Mouse (Mus musculus) cerebellum, adult 18-20 months (tissue): Measurements from ENCODE around the gene 6030468B19Rik.
"Not testable (repeated sequence)": the region's sequence is repeated elsewhere in the genome, so short reads cannot be mapped to it uniquely, and the experiment has no call there.

Experiments
- DNase-seq, 2 experiments: peaks; one replicate each; pipeline ENCODE4 v3.0.0; 2021

Gene 6030468B19Rik

DNA sequence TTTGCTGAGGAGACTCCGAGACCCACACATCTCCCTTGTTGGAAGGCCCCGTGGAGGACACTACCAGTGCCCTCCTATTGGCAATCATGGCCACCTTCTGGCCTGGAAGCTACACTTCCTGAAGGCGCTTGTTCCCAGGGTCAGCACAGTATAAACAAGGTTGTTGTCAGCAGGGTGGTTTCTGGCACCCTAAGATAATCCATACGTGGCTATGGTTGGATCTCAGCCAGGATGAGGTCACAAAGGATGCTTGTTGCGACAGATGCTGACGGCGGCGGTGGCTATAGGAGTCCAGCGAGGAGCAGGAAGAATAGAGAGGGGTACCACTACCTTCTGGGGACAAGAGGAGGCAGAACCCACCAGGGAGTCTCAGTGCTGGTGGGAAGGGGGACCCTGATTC lies 32.9 kb downstream of the 6030468B19Rik start:
- no peak for DNase-seq

DNA sequence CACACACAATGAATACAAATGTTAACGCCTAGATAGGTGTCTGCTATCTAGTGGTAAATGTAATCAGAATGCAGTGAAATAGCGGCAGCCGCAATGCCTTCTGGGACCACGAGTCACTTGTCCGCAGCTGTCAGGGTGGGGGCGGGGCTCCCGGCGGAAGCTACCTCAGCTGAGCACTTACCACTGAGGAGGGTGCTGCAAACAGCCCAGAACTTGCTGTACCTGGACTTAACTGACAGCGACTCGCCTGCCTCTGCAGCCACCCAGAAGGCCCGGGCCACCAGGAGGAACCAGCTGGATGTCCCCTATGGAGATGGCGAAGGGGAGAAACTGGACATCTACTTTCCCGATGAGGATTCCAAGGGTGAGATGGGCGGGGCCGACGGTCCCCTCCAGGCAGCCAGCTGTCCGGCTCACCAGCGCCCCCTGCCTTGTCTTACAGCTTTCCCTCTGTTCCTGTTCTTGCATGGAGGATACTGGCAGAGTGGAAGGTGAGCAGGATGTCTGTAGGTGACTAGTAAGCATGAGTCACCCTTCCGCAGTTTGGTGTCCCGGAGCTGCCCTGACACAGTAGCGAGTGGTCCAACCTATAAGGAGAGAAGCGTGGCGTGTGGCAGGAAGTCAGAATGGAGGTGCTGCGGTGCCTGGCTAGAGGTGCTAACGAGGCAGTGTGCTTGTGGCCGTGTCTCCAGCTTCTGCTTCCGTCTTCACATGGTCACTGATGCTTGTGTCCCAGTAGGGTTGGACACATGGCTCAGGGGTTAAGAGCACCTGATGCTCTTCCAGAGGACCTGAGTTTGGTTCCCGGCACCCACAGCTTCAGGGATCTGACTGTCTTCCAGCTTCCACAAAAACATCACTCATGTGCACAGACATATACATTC lies 34.9 kb downstream of the 6030468B19Rik start:
- DNase-seq: peak; percentile 50 to 61

GRCm38 (mm10) chr11:117833509-117833908 lies 36.0 kb downstream of the 6030468B19Rik start:
- DNase-seq: not testable (repeated sequence)

GRCm38 (mm10) chr11:117834086-117834485 lies 36.6 kb downstream of the 6030468B19Rik start:
- no peak for DNase-seq

DNA sequence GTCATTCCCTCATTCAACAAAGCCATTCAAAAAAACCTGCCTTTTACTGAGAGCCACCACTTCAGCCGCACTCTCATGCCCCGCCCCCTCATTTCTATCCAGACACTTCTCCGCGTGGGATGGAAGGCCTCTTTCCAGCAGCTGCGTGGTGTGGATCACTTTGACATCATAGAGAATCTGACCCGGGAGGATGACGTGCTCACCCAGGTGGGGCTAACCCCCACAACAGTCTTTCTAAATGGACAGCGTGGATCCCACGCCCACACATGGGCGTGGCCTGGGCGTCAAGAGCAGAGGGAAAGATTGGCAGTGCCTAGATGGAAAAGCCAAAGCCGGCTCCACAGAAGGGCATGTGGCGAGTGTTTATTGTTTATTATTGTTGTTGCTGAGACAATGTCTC lies 38.8 kb downstream of the 6030468B19Rik start:
- DNase-seq: no peak

DNA sequence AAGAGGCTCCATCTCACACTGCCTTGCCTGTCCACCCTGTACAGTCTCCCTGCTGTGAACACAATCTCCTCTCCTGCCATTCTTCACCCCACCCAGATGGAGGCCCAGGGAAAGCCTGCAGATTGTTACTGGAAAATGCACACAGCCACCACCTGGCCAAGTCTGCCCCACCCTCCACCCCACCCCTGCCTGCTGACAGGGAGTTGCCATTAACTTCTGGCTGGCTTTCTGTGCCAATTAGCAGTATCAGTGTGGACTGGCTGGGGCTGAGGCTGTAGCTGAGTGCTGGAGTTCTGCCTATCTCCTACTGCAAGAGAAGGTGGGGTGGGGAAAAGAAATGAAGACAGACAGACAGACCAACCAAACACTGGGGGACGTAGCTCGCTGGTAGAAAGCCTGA lies 41.1 kb downstream of the 6030468B19Rik start:
- no peak for DNase-seq

GRCm38 (mm10) chr11:117839021-117839420 lies 41.6 kb downstream of the 6030468B19Rik start:
- DNase-seq: no peak

DNA sequence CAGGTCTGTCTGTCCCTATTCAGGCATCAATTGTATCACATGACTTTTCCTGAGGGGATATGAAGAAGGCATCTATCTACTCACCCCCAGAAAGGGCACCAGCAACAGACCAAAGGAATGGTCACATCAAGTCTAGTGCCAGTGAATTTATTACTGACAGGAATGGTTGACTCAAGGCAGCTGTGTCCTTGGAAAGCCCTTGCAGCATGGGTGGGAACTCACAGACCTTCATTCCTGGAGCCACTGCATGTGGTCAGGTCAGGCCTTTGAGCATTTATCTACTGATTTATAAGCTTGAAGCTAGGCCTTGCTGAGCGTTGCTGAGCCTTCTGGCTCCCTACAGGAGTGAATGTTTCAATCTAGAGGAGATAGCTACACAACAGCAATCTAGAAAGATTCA lies 43.5 kb downstream of the 6030468B19Rik start:
- no peak for DNase-seq

DNA sequence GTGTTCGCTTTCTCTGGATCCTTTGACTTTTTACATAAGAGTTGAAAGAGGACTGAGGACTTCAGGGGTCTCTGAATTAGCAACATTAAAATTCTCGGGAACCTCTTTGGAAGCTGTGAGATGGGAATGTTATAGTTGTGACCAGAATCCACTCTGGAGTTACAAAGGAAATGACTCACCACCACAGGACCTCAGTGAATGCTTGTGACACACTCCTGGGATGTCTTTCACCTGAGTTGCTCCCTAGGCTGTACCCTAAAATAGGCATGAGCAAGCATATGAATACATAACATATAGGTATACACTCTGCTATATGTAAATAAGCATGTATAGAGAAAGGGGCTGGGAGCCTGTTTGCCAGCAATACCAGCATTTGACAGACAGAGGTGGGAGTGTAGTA lies 46.0 kb downstream of the 6030468B19Rik start:
- no peak for DNase-seq

- DNase-seq: no peak
Observed at GRCm38 (mm10) chr11:117844997-117845396, 47.5 kb downstream of the 6030468B19Rik start.

DNA sequence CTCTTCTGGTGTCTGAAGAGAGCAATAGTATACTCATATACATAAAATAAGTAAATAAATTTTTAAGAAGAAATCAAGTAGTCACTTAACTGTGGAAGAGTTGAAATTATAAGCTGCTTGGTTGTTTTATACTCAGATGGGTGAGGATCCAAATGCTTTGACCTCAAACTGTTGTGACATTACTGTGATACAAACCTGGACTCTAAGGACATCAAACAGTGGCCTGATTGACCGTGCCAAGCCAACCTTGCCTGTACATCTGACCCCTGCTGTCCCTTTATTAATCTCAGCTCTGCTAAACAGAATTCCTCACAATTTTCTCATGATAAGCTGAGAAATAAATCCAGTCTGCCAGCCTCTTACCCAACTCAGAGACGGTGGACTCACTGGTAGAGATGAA lies 48.2 kb downstream of the 6030468B19Rik start:
- DNase-seq: no peak

- DNase-seq: no peak
Observed at GRCm38 (mm10) chr11:117846640-117847039, 49.2 kb downstream of the 6030468B19Rik start.

DNA sequence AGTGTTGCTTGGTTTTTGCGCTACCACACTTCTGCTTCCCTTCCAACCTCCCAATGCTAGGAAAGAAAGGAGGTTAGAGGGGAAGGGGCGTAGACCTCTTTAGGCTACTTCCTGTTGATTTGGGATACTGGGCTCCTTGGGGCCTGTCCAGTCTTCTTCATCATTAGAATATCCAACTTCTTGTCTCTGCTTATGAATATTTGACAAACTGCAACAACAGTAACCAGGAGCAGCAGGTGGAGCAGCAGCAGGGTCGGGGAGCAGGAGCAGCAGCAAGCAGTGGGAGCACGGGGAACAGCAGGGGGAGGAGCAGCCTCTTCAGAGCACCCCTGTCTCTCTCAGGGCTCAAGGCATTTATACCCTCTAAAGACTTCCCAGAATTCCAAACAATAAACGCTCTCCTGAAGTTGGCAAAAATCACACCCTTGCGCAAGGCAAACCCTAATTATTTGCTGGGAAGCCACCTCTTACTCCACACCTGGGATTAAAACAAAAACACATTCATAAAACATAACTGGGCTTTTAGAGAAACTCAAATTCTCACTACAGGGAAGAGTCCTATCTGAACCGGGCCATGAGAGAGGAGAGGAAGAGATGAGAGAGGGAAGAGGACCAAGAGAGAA lies 50.2 kb downstream of the 6030468B19Rik start:
- DNase-seq: no peak

DNA sequence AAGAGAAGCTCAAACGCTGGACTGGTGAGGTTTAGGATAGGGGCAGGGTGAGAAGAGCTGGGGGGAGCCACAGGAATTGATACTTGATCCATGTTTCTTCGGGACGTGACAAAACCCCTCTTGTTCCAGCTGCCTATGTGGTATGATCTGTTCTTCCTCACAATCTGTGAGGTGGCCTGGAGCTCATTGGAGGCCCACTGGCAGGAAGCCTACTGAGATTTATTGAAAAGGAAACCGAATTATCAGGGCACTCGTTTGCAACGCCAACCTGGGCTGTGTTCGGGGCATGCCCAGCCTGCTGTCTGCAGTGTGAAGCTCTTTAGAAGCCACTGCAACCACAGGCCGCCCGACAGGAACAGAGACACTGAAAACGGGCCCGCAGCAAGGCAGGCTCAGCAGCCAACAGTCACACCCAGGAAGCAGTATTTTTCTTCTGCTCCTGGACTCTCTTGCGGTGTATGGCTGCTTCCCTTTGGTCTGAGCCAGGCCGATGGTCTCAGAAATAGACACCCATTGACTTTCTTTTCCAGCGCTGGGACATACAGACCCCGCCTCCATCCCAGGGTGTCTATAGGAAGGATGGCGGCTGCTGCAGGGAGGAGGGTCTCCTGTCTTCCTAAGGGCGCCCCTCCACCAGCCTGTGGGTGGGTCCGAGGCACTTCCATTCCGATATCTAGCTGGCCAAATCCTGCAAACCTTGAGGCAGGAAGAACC lies 51.0 kb downstream of the 6030468B19Rik start:
- DNase-seq: no peak

DNA sequence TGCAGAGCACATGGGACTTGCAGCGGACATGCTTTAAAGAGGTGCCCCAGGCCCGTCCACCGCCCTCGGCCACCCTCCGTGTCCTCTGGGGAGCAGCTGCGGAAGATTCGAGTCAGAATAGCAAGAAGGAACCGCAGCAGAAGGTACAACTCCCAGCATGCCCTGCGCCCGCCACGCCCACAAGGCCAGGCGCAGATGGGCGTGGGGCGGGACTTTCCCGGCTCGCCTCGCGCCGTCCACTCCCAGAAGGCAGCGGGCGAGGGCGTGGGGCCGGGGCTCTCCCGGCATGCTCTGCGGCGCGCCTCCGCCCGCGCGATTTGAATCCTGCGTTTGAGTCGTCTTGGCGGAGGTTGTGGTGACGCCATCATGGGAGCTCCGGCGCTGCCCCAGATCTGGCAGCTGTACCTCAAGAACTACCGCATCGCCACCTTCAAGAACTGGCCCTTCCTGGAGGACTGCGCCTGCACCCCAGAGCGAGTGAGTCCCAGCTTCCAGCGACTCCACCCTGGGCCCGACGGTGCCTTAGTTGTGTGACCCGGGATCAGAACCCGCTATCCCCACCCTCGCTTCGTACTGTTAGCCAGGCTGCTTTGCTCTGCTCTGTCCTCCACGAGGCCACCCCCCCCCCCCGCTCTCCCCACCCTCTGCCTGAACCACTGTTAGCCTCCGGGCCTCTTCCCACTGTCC lies 51.7 kb downstream of the 6030468B19Rik start, which contains the start of gene Birc5:
Birc5 (plus strand) TSS at position 267 of the 687 bp plus-strand sequence.
- peak; percentile 94 to 99 for DNase-seq

GRCm38 (mm10) chr11:117852875-117853274 lies 55.4 kb downstream of the 6030468B19Rik start:
- DNase-seq: no peak

DNA sequence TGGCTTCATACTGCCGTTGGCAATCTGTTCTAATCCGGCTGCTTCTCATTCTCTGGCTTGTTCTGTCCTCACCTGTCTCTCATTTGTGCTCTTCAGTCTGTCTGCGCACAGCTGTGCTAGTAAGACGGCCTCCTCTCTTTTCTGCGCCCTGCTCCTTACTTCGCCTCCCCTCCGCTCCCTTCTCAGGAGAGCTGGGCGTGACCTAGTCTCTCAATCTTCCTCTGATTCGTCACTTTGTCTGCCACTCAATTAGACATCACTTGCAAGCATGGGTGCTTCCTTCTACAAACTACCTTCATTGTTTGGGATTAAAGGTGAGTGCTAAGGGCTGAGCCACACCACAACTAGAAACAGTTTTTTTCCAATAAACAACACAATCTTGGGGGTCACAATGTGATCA lies 56.8 kb downstream of the 6030468B19Rik start:
- DNase-seq: no peak

DNA sequence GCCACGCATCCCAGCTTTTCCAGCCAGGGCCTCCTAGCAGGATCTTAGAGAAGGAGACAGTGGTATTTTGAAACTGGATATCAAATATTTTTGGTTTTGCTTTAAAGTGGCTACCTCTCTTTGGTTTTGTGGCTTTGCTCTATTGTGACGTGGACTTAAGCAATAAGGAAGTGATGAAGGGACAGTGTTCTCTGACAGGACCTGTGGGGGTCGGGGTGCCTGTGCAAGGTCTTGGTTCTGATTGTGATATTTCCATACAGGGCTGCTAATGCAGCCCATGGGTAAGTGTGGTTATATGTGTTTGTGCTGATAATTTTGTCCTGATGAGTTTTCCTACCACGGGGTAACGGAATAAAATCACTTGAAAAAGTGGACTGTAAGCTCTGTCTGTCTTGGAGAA lies 57.9 kb downstream of the 6030468B19Rik start:
- DNase-seq: no peak

GRCm38 (mm10) chr11:117855975-117856374 lies 58.5 kb downstream of the 6030468B19Rik start:
- DNase-seq: no peak
